Mouse (Mus musculus) spleen, adult 2 months (tissue): ENCODE results near the gene St13.

Experiments
- CTCF ChIP-seq: fragments of 200-500 bp; IDR thresholded peaks from 2 replicates; pipeline ENCODE4 v1.5.1; 2011; ENCODE audit warnings: mild to moderate bottlenecking, inconsistent platforms; ENCODE audit not compliant: insufficient read depth, insufficient read length, insufficient replicate concordance; ENCODE audit errors: extremely low read depth
- POLR2A ChIP-seq: fragments of 200-500 bp; IDR thresholded peaks from 2 replicates; pipeline ENCODE4 v1.6.1; 2011; ENCODE audit warnings: low read depth, low read length, inconsistent platforms

GRCm38 (mm10) chr15:81341426-81341825 lies 58.5 kb downstream of the St13 start:
- no peak for TF ChIP-seq POLR2A
- TF ChIP-seq CTCF, result no peak
